In genomic region chr5:124989724-124990123, GRCm38 (mm10) we compare ENCODE assay signal across 22 mouse cellular contexts. TPM values are rescaled to one million over a fixed set of nuclear protein-coding genes. Genes with fewer than 3 reads are reported as not detected.
A peak's percentile ranks its signal among the peaks of the same experiment; 100 is the strongest.
DNase-seq lines count a peak whose midpoint lies in the region; ATAC-seq and TF ChIP-seq lines count a peak whose summit lies in the region.
"Had no signal": no experiment of that assay in that cellular context is flagged by ENCODE, and none has a peak within 500 bp of the region (broad histone marks: within the 10 kb centered on the region; RNA-seq: fewer than 3 reads in every experiment).

No protein-coding gene starts in this region.

- H3K9me3 ChIP-seq in kidney, embryonic 15.5 days (replicated peaks), result no peaks in the 10 kb centered on the region
- no peaks in the 10 kb centered on the region for H3K9me3 ChIP-seq in heart, embryonic 15.5 days (replicated peaks)
- H3K9me3 ChIP-seq in lung, postnatal 0 days (ENCODE audit: low read length), result no peaks in the 10 kb centered on the region
- no peaks in the 10 kb centered on the region for H3K9me3 ChIP-seq in midbrain, embryonic 15.5 days
- H3K9me3 ChIP-seq: forebrain, embryonic 15.5 days; limb, embryonic 10.5 days; midbrain, embryonic 10.5 days; stomach, embryonic 15.5 days had no signal

- peaks cover 16% of the 10 kb centered on the region for H3K4me1 ChIP-seq in kidney, embryonic 15.5 days
- H3K4me1 ChIP-seq in heart, embryonic 15.5 days (replicated peaks), result peaks cover 25% of the 10 kb centered on the region
- peaks cover 5% of the 10 kb centered on the region; the same call in 1 of the 2 replicates for H3K4me1 ChIP-seq in lung, postnatal 0 days (ENCODE audit: insufficient read depth, low read depth, low read length)
- no peaks in the 10 kb centered on the region for H3K4me1 ChIP-seq in midbrain, embryonic 15.5 days
- H3K4me1 ChIP-seq: forebrain, embryonic 15.5 days; stomach, embryonic 15.5 days had no signal

- H3K27me3 ChIP-seq in kidney, embryonic 15.5 days, result no peaks in the 10 kb centered on the region
- no peaks in the 10 kb centered on the region for H3K27me3 ChIP-seq in heart, embryonic 15.5 days
- H3K27me3 ChIP-seq in lung, postnatal 0 days (replicated peaks; ENCODE audit: insufficient read depth, low read length), result no peaks in the 10 kb centered on the region
- H3K27me3 ChIP-seq in midbrain, embryonic 15.5 days (replicated peaks), result no peaks in the 10 kb centered on the region
- H3K27me3 ChIP-seq: forebrain, embryonic 15.5 days; stomach, embryonic 15.5 days had no signal

- no peak for TF ChIP-seq CTCF in lung, postnatal 0 days (IDR thresholded peaks at IDR 0.05)

- no peak overlapping the region for H3K4me3 ChIP-seq in kidney, embryonic 15.5 days (replicated peaks)
- no peak overlapping the region for H3K4me3 ChIP-seq in heart, embryonic 15.5 days
- no peak overlapping the region for H3K4me3 ChIP-seq in lung, postnatal 0 days (ENCODE audit: low read depth, low read length)
- no peak overlapping the region for H3K4me3 ChIP-seq in midbrain, embryonic 15.5 days
- H3K4me3 ChIP-seq: forebrain, embryonic 15.5 days; limb, embryonic 10.5 days; midbrain, embryonic 10.5 days; stomach, embryonic 15.5 days had no signal

- intact Hi-C loops in heart, postnatal 25 days (cut with DNase I), result no loop called here

- H3K27ac ChIP-seq in kidney, embryonic 15.5 days, result no peak overlapping the region
- H3K27ac ChIP-seq in heart, embryonic 15.5 days, result peak overlapping the region; percentile 32; the same call in 1 of the 2 replicates
- no peak overlapping the region for H3K27ac ChIP-seq in lung, postnatal 0 days (ENCODE audit: low read length)
- H3K27ac ChIP-seq in midbrain, embryonic 15.5 days, result no peak overlapping the region
- H3K27ac ChIP-seq: forebrain, embryonic 15.5 days; limb, embryonic 10.5 days; macrophage; midbrain, embryonic 10.5 days; stomach, embryonic 15.5 days had no signal

- no peak for ATAC-seq in kidney, embryonic 15.5 days (replicated peaks; ENCODE audit: low FRiP score)
- peak; percentile 57; the same call in 1 of the 2 replicates for ATAC-seq in heart, embryonic 15.5 days (replicated peaks; ENCODE audit: insufficient number of reproducible peaks, insufficient read depth, low FRiP score, low read depth)
- ATAC-seq in lung, postnatal 0 days, result peak; percentile 69
- ATAC-seq in midbrain, embryonic 15.5 days (replicated peaks), result no peak
- ATAC-seq: activated CD4-positive, CD25-positive, alpha-beta regulatory T cell, adult 4 months; forebrain, embryonic 15.5 days had no signal

- H3K9ac ChIP-seq in kidney, embryonic 15.5 days, result no peak overlapping the region
- no peak overlapping the region for H3K9ac ChIP-seq in heart, embryonic 15.5 days
- no peak overlapping the region for H3K9ac ChIP-seq in lung, postnatal 0 days (replicated peaks; ENCODE audit: low read depth)
- H3K9ac ChIP-seq in midbrain, embryonic 15.5 days, result no peak overlapping the region
- H3K9ac ChIP-seq: forebrain, embryonic 15.5 days; stomach, embryonic 15.5 days had no signal

- TF ChIP-seq EP300 in lung, postnatal 0 days (IDR thresholded peaks at IDR 0.05), result no peak

- no peak overlapping the region for H3K4me2 ChIP-seq in kidney, embryonic 15.5 days
- H3K4me2 ChIP-seq in heart, embryonic 15.5 days, result no peak overlapping the region
- no peak overlapping the region for H3K4me2 ChIP-seq in lung, postnatal 0 days (replicated peaks; ENCODE audit: low read depth, low read length)
- no peak overlapping the region for H3K4me2 ChIP-seq in midbrain, embryonic 15.5 days
- H3K4me2 ChIP-seq: forebrain, embryonic 15.5 days; liver, embryonic 11.5 days; stomach, embryonic 15.5 days had no signal

- 90% methylated on average over 2 of the region's 2 CpGs for WGBS in kidney, embryonic 15.5 days
- WGBS in heart, embryonic 15.5 days, result 50% methylated on average over 2 of the region's 2 CpGs
- 49% methylated on average over 2 of the region's 2 CpGs for WGBS in lung, postnatal 0 days
- WGBS in midbrain, embryonic 15.5 days, result 98% methylated on average over 2 of the region's 2 CpGs

- DNase-seq in heart, adult 18-20 months, result peak; percentile 70 to 71
- no peak for DNase-seq in heart, postnatal 25 days (ENCODE audit: low spot score)
- DNase-seq in kidney, postnatal 14 days, result peak; percentile 42
- peak; percentile 37 for DNase-seq in lung, postnatal 0 days (ENCODE audit: low spot score)
- DNase-seq in layer of hippocampus, postnatal 36 days, result no peak
- DNase-seq: adrenal gland, postnatal 36 days; cerebellum, adult 11-12 months; cerebellum, postnatal 25 days; embryo, embryonic 11 days; retina, postnatal 1 day; thymus, adult 2 months had no signal

- no peaks in the 10 kb centered on the region for H3K36me3 ChIP-seq in kidney, embryonic 15.5 days
- H3K36me3 ChIP-seq in heart, embryonic 15.5 days, result no peaks in the 10 kb centered on the region
- no peaks in the 10 kb centered on the region for H3K36me3 ChIP-seq in lung, postnatal 0 days (ENCODE audit: insufficient read depth, low read length)
- no peaks in the 10 kb centered on the region for H3K36me3 ChIP-seq in midbrain, embryonic 15.5 days (replicated peaks)
- H3K36me3 ChIP-seq: forebrain, embryonic 15.5 days; G1E; limb, embryonic 10.5 days; midbrain, embryonic 10.5 days; stomach, embryonic 15.5 days had no signal

RNA-seq across cellular contexts. Expression of gene Rflna, which starts 13.3 kb away (rescaled TPM):
- total RNA-seq in heart, adult 18-20 months (2021), result under 1 TPM; 0.18 to 0.20 TPM
- total RNA-seq in heart, postnatal 25 days (2021), result under 1 TPM; 0.26 to 0.31 TPM
- polyA plus RNA-seq in kidney, embryonic 15.5 days (2015; fragmentation: Nextera tagmentation; extraction: Ambion mirVana), result 4.6 and 5.0 TPM in 2 replicates
- 1.3 and 2.3 TPM in 2 replicates for polyA plus RNA-seq in heart, embryonic 15.5 days (2015; fragmentation: Nextera tagmentation; extraction: Ambion mirVana)
- polyA plus RNA-seq in lung, postnatal 0 days (2015; fragmentation: Nextera tagmentation; extraction: Ambion mirVana), result 15.6 and 17.1 TPM in 2 replicates
- under 1 TPM; 0.27 to 0.38 TPM for total RNA-seq in layer of hippocampus, postnatal 36 days (2021)
- polyA plus RNA-seq in midbrain, embryonic 15.5 days (2015; fragmentation: Nextera tagmentation; extraction: Ambion mirVana), result 6.7 and 7.9 TPM in 2 replicates
- total RNA-seq: G1E had no signal
- polyA plus RNA-seq: G1E, macrophage had no signal

Comparison
In these comparisons a context has a peak if more than half of its experiments do, and no peak if none do; other contexts are left out.
1. DNase-seq: peak in heart, adult 18-20 months (2 of 2), kidney, postnatal 14 days (single experiment) and lung, postnatal 0 days (single experiment); none in heart, postnatal 25 days (single experiment) and layer of hippocampus, postnatal 36 days (0 of 2).
2. ATAC-seq: peak in heart, embryonic 15.5 days (single experiment) and lung, postnatal 0 days (single experiment); none in kidney, embryonic 15.5 days (single experiment) and midbrain, embryonic 15.5 days (single experiment).